Mouse (Mus musculus) midbrain, embryonic 11.5 days (tissue): ENCODE measurements around the gene Tada3. TPM values are rescaled to one million over a fixed set of nuclear protein-coding genes. Genes with fewer than 3 reads are reported as not detected.

Experiments
- ATAC-seq: fragments of 200-750 bp; cut with Nextera tagmentation; 2 replicates; pipeline ENCODE4 v1.8.0; 2017; ENCODE audit warnings: moderate TSS enrichment, moderate library complexity; ENCODE audit not compliant: low FRiP score
- DNase-seq: peaks from one replicate; pipeline ENCODE4 v3.0.0; 2015; ENCODE audit warnings: low spot score; ENCODE audit errors: missing footprints
- H3K27ac ChIP-seq: fragments of 300-500 bp; sonication (generic); 2 replicates; pipeline ENCODE4 v1.5.1; 2014; ENCODE audit warnings: low read depth, low read length
- H3K27me3 ChIP-seq: fragments of 300-500 bp; sonication (generic); 2 replicates; pipeline ENCODE4 v1.6.1; 2014; ENCODE audit warnings: mild to moderate bottlenecking, low read length, moderate library complexity, mixed read lengths; ENCODE audit not compliant: control insufficient read depth, insufficient read depth
- H3K36me3 ChIP-seq: fragments of 300-500 bp; sonication (generic); 2 replicates; pipeline ENCODE4 v1.6.1; 2014; ENCODE audit warnings: mild to moderate bottlenecking, low read length, moderate library complexity, mixed read lengths; ENCODE audit not compliant: control insufficient read depth, insufficient read depth
- H3K4me1 ChIP-seq: fragments of 300-500 bp; sonication (generic); 2 replicates; pipeline ENCODE4 v1.6.1; 2014; ENCODE audit warnings: low read length; ENCODE audit not compliant: control insufficient read depth, insufficient read depth
- H3K4me2 ChIP-seq: fragments of 300-500 bp; sonication (generic); 2 replicates; pipeline ENCODE4 v1.6.1; 2014; ENCODE audit warnings: mild to moderate bottlenecking, moderate library complexity
- H3K4me3 ChIP-seq: fragments of 300-500 bp; sonication (generic); 2 replicates; pipeline ENCODE4 v1.5.1; 2014; ENCODE audit warnings: low read depth, low read length
- H3K9ac ChIP-seq: fragments of 300-500 bp; sonication (generic); 2 replicates; pipeline ENCODE4 v1.6.1; 2014; ENCODE audit warnings: low read length
- H3K9me3 ChIP-seq: fragments of 300-500 bp; sonication (generic); 2 replicates; pipeline ENCODE4 v1.6.1; 2016; ENCODE audit warnings: low read length; ENCODE audit not compliant: control insufficient read depth
- WGBS: fragments of 180-500 bp; shearing (Covaris S2); extraction: QIAGEN DNeasy Blood & Tissue Kit; methylation state at CpG from one replicate; pipeline ENCODE4 v1.1.7; 2014; 5-methylcytosine and 5-hydroxymethylcytosine counted together
- polyA plus RNA-seq: library from polyadenylated mRNA; unstranded; fragments of >200 nt; fragmentation: Nextera tagmentation; extraction: Ambion mirVana; gene quantifications from 2 replicates; pipeline ENCODE4 v1.2.1, GENCODE M21; 2014

The Tada3 gene
- polyA plus RNA-seq, 1 experiment from 2014 or later: 62.4 TPM

DNA sequence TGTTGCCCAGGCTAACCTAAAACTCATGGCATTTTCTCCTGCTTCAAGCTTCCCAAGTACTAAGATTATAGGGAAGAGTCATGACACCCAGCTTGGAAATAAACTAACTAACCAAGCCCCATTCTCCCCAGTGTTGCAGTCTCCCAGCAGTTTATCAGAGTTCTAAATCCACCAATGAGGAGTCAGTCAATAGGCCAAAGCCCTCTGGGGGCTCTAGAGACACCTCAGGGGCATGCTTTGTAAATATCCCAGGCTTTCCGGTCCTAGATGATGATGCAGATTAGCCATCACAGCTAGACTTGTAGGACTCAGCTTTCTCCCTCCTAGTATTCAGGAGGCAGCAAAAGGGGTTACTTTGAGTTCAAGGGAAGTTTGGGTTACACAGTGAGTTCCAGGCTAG lies 32.3 kb upstream of the Tada3 start:
- no peaks in the 10 kb centered on the region for H3K27me3 ChIP-seq
- no peaks in the 10 kb centered on the region for H3K9me3 ChIP-seq
- H3K9ac ChIP-seq: no peak overlapping the region
- DNase-seq (peak; percentile 57), ATAC-seq (no peak)
- 76% methylated on average over 1 of the region's 1 CpGs for WGBS
- no peaks in the 10 kb centered on the region for H3K4me1 ChIP-seq
- H3K27ac ChIP-seq: no peak overlapping the region
- H3K36me3 ChIP-seq: no peaks in the 10 kb centered on the region
- H3K4me3 ChIP-seq: no peak overlapping the region
- H3K4me2 ChIP-seq: no peak overlapping the region

GRCm38 (mm10) chr6:113406683-113407082 lies 29.0 kb upstream of the Tada3 start:
- Histone ChIP-seq H3K4me3 (no peak overlapping the region), H3K27me3 (no peaks in the 10 kb centered on the region), H3K4me2 (no peak overlapping the region), H3K9ac (no peak overlapping the region), H3K9me3 (no peaks in the 10 kb centered on the region), H3K27ac (no peak overlapping the region), H3K36me3 (no peaks in the 10 kb centered on the region), H3K4me1 (no peaks in the 10 kb centered on the region)
- no peak for ATAC-seq
- WGBS: 74% methylated on average over 9 of the region's 9 CpGs
- DNase-seq: no peak

- no peak for ATAC-seq
- H3K4me1 ChIP-seq: no peaks in the 10 kb centered on the region
- H3K9ac ChIP-seq: no peak overlapping the region
- no peak overlapping the region for H3K4me2 ChIP-seq
- H3K27me3 ChIP-seq: no peaks in the 10 kb centered on the region
- no peaks in the 10 kb centered on the region for H3K9me3 ChIP-seq
- H3K4me3 ChIP-seq: no peak overlapping the region
- H3K36me3 ChIP-seq: no peaks in the 10 kb centered on the region
- no peak for DNase-seq
- H3K27ac ChIP-seq: no peak overlapping the region
- 86% methylated on average over 6 of the region's 6 CpGs for WGBS
Measured at GRCm38 (mm10) chr6:113405483-113405882, 27.8 kb upstream of the Tada3 start.

GRCm38 (mm10) chr6:113404649-113405448 lies 27.2 kb upstream of the Tada3 start:
- Histone ChIP-seq H3K9ac (no peak overlapping the region), H3K4me1 (no peaks in the 10 kb centered on the region), H3K27ac (no peak overlapping the region), H3K4me3 (no peak overlapping the region), H3K27me3 (no peaks in the 10 kb centered on the region), H3K9me3 (no peaks in the 10 kb centered on the region), H3K36me3 (no peaks in the 10 kb centered on the region), H3K4me2 (no peak overlapping the region)
- WGBS: 75% methylated on average over 12 of the region's 12 CpGs
- DNase-seq (no peak), ATAC-seq (0 out of 2 replicates have a peak, but pooled peaks have one; percentile 16)

- ATAC-seq (no peak), DNase-seq (no peak)
- no peak overlapping the region for H3K27ac ChIP-seq
- no peak overlapping the region for H3K4me3 ChIP-seq
- no peak overlapping the region for H3K9ac ChIP-seq
- H3K4me2 ChIP-seq: no peak overlapping the region
- WGBS: 91% methylated on average over 13 of the region's 13 CpGs
- no peaks in the 10 kb centered on the region for H3K27me3 ChIP-seq
- H3K9me3 ChIP-seq: no peaks in the 10 kb centered on the region
- no peaks in the 10 kb centered on the region for H3K4me1 ChIP-seq
- no peaks in the 10 kb centered on the region for H3K36me3 ChIP-seq
Measured at GRCm38 (mm10) chr6:113402094-113402493, 24.4 kb upstream of the Tada3 start.

GRCm38 (mm10) chr6:113396270-113397030 lies 18.8 kb upstream of the Tada3 start:
- H3K4me3 ChIP-seq: no peak overlapping the region
- no peaks in the 10 kb centered on the region for H3K27me3 ChIP-seq
- no peaks in the 10 kb centered on the region for H3K9me3 ChIP-seq
- H3K9ac ChIP-seq: no peak overlapping the region
- no peak for ATAC-seq
- H3K4me1 ChIP-seq: peaks cover 7% of the 10 kb centered on the region; the same call in 1 of the 2 replicates
- H3K36me3 ChIP-seq: no peaks in the 10 kb centered on the region
- WGBS: 85% methylated on average over 10 of the region's 10 CpGs
- DNase-seq: no peak
- H3K4me2 ChIP-seq: no peak overlapping the region
- no peak overlapping the region for H3K27ac ChIP-seq

GRCm38 (mm10) chr6:113395501-113395900 lies 17.8 kb upstream of the Tada3 start:
- H3K36me3 ChIP-seq: no peaks in the 10 kb centered on the region
- no peak overlapping the region for H3K9ac ChIP-seq
- H3K27me3 ChIP-seq: no peaks in the 10 kb centered on the region
- peaks cover 7% of the 10 kb centered on the region; the same call in 1 of the 2 replicates for H3K4me1 ChIP-seq
- no peak overlapping the region for H3K27ac ChIP-seq
- H3K4me2 ChIP-seq: no peak overlapping the region
- WGBS: 94% methylated on average over 6 of the region's 6 CpGs
- no peaks in the 10 kb centered on the region for H3K9me3 ChIP-seq
- H3K4me3 ChIP-seq: no peak overlapping the region
- DNase-seq (peak; percentile 62), ATAC-seq (no peak)

- ATAC-seq: no peak
- no peak overlapping the region for H3K27ac ChIP-seq
- no peak overlapping the region for H3K4me3 ChIP-seq
- H3K4me1 ChIP-seq: peaks cover 7% of the 10 kb centered on the region; the same call in 1 of the 2 replicates
- no peaks in the 10 kb centered on the region for H3K27me3 ChIP-seq
- H3K36me3 ChIP-seq: peaks cover 3% of the 10 kb centered on the region; the same call in 1 of the 2 replicates
- no peaks in the 10 kb centered on the region for H3K9me3 ChIP-seq
- H3K4me2 ChIP-seq: no peak overlapping the region
- DNase-seq: peak; percentile 69
- no peak overlapping the region for H3K9ac ChIP-seq
- 95% methylated on average over 11 of the region's 11 CpGs for whole genome bisulfite sequencing
Measured at GRCm38 (mm10) chr6:113394811-113395210, 17.1 kb upstream of the Tada3 start.

DNA sequence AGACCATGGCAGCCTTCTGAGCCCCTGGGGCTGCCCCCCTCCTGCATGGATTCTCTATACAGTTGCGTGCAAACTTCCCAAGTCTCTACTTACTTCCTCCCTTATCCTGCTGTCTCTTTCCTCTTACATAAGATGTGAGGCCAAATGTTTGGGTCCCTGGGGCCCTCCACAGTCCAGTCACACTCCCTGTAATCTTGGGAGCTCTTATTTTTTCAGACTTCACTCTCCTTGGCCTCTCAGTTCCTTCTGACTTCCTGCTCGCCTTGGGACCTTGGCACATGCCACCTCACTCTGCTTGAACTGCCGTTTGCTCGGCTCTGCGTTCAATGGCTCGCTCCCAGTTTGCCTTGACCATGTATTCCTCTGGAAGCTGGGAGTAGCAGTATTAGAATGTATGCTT lies 16.3 kb upstream of the Tada3 start:
- H3K27ac ChIP-seq: no peak overlapping the region
- no peak for DNase-seq
- H3K9me3 ChIP-seq: no peaks in the 10 kb centered on the region
- no peak overlapping the region for H3K4me3 ChIP-seq
- peaks cover 8% of the 10 kb centered on the region for H3K36me3 ChIP-seq
- H3K27me3 ChIP-seq: no peaks in the 10 kb centered on the region
- no peak for ATAC-seq
- H3K4me2 ChIP-seq: no peak overlapping the region
- 88% methylated on average over 6 of the region's 6 CpGs for WGBS
- peaks cover 7% of the 10 kb centered on the region; the same call in 1 of the 2 replicates for H3K4me1 ChIP-seq
- H3K9ac ChIP-seq: no peak overlapping the region
